Mouse (Mus musculus): ENCODE results near the gene Tedc2. TPM values are rescaled to one million over a fixed set of nuclear protein-coding genes. Genes with fewer than 3 reads are reported as not detected.
A peak's percentile ranks its signal among the peaks of the same experiment; 100 is the strongest.

Tedc2 gene
- polyA plus RNA-seq (2015; fragmentation: Nextera tagmentation; extraction: Ambion mirVana) = 11.8 and 12.8 TPM in 2 replicates

GRCm38 (mm10) chr17:24220435-24221411 lies at the start of gene Tedc2:
Gene Tedc2, minus strand, starts transcription at chr17:24220851.
- H3K9me3 ChIP-seq = no peaks in the 10 kb centered on the region
- WGBS = 6% methylated on average over 41 of the region's 41 CpGs
- peak within 1 kb of the TSS; percentile 85 for H3K9ac ChIP-seq
- no peaks in the 10 kb centered on the region for H3K27me3 ChIP-seq
- peak; percentile 94 for ATAC-seq (ENCODE audit: low FRiP score)
- H3K36me3 ChIP-seq = peaks cover 51% of the 10 kb centered on the region
- H3K4me2 ChIP-seq = peak within 1 kb of the TSS; percentile 95
- H3K27ac ChIP-seq = peak within 1 kb of the TSS; percentile 55
- H3K4me3 ChIP-seq = peak within 1 kb of the TSS; percentile 88
- peaks cover 18% of the 10 kb centered on the region for H3K4me1 ChIP-seq (replicated peaks)

GRCm38 (mm10) chr17:24267133-24267532 lies 46.5 kb upstream of the Tedc2 start:
- 91% methylated on average over 1 of the region's 1 CpGs for WGBS
- Histone ChIP-seq H3K36me3 (no peaks in the 10 kb centered on the region), H3K9ac (no peak overlapping the region), H3K4me3 (no peak overlapping the region), H3K4me2 (no peak overlapping the region), H3K9me3 (no peaks in the 10 kb centered on the region), H3K27me3 (no peaks in the 10 kb centered on the region), H3K27ac (no peak overlapping the region), H3K4me1 (replicated peaks) (no peaks in the 10 kb centered on the region)
- no peak for ATAC-seq (ENCODE audit: low FRiP score)

DNA sequence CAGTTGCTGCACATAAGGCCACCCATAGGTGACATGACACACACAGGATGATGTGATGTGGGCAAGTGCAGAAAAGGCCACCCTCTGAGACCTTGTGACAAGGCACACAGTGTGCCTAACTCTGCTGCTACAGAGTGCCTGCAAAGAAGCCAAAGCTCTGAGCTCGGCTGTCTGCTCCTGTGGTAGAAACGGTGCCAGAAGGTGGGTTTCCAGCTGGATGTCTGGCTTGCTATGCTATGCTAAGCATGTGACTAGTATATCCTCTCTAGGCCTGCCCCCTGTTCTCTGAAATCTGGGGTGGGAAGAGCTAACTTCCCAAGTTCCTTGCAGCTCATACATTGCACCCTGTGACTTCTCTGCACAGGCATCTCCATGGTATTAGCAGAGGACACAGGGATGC lies 44.1 kb upstream of the Tedc2 start:
- no peaks in the 10 kb centered on the region for H3K4me1 ChIP-seq (replicated peaks)
- no peaks in the 10 kb centered on the region for H3K9me3 ChIP-seq
- H3K4me2 ChIP-seq = no peak overlapping the region
- no peaks in the 10 kb centered on the region for H3K36me3 ChIP-seq
- no peak overlapping the region for H3K9ac ChIP-seq
- 87% methylated on average over 2 of the region's 2 CpGs for WGBS
- H3K4me3 ChIP-seq = no peak overlapping the region
- no peak for ATAC-seq (ENCODE audit: low FRiP score)
- H3K27me3 ChIP-seq = no peaks in the 10 kb centered on the region
- H3K27ac ChIP-seq = no peak overlapping the region

GRCm38 (mm10) chr17:24260516-24260915 lies 39.9 kb upstream of the Tedc2 start:
- Histone ChIP-seq H3K9ac (no peak overlapping the region), H3K36me3 (no peaks in the 10 kb centered on the region), H3K4me3 (no peak overlapping the region), H3K27ac (no peak overlapping the region), H3K9me3 (no peaks in the 10 kb centered on the region), H3K27me3 (no peaks in the 10 kb centered on the region), H3K4me2 (no peak overlapping the region), H3K4me1 (replicated peaks) (no peaks in the 10 kb centered on the region)
- 79% methylated on average over 4 of the region's 4 CpGs for WGBS
- ATAC-seq (ENCODE audit: low FRiP score) = no peak

GRCm38 (mm10) chr17:24259702-24260101 lies 39.1 kb upstream of the Tedc2 start:
- no peak overlapping the region for H3K4me3 ChIP-seq
- no peak overlapping the region for H3K4me2 ChIP-seq
- 83% methylated on average over 5 of the region's 5 CpGs for WGBS
- no peak for ATAC-seq (ENCODE audit: low FRiP score)
- no peak overlapping the region for H3K27ac ChIP-seq
- no peak overlapping the region for H3K9ac ChIP-seq
- H3K36me3 ChIP-seq = no peaks in the 10 kb centered on the region
- no peaks in the 10 kb centered on the region for H3K27me3 ChIP-seq
- no peaks in the 10 kb centered on the region for H3K4me1 ChIP-seq (replicated peaks)
- no peaks in the 10 kb centered on the region for H3K9me3 ChIP-seq

DNA sequence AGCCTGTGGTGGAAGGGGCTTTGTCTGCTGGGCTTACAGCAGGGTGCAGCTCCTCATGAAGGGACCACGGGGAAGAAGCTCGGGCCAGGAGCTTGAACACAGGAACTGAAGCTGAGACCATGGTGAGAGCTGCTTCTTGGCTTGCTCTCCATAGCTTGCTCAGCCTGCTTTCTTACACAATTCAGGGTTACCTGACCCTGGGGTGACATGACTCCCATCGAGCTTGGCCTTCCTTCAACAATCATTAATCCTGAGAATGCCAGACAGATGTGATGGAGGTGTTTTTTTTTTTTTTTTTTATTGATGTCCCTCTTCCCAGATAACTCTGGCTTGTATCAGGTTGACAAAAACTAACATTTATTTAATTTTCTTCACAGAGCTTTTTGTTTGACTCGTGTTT lies 38.3 kb upstream of the Tedc2 start:
- WGBS = 82% methylated on average over 4 of the region's 4 CpGs
- Histone ChIP-seq H3K9ac (no peak overlapping the region), H3K27me3 (no peaks in the 10 kb centered on the region), H3K4me2 (no peak overlapping the region), H3K36me3 (no peaks in the 10 kb centered on the region), H3K27ac (no peak overlapping the region), H3K4me1 (replicated peaks) (no peaks in the 10 kb centered on the region), H3K9me3 (no peaks in the 10 kb centered on the region), H3K4me3 (no peak overlapping the region)
- no peak for ATAC-seq (ENCODE audit: low FRiP score)

DNA sequence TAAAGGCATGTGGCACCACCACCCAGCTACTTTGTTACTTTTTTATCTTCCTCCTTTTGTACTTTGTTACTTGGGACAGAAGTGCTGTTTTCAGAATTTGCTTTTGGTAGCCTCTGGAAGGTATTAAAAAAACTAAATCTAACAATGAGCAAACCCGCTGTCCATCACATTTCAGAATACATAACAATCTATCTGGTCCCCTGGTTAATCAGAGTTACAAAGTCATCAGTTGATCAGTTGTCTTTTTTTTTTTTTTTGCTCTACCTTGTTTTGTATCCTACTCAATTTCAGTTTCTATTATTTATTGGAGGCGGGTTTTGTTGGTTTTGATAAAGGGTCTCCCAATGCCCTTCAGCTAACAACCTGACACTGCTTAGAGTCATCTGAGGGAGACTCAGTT lies 31.7 kb upstream of the Tedc2 start:
- peaks cover 7% of the 10 kb centered on the region for H3K36me3 ChIP-seq
- peaks cover 14% of the 10 kb centered on the region for H3K4me1 ChIP-seq (replicated peaks)
- H3K9me3 ChIP-seq = no peaks in the 10 kb centered on the region
- peak overlapping the region; percentile 80; the same call in 1 of the 2 replicates for H3K4me2 ChIP-seq
- H3K27ac ChIP-seq = no peak overlapping the region
- no peaks in the 10 kb centered on the region for H3K27me3 ChIP-seq
- ATAC-seq (ENCODE audit: low FRiP score) = no peak
- no peak overlapping the region for H3K9ac ChIP-seq
- 99% methylated on average over 2 of the region's 2 CpGs for WGBS
- peak overlapping the region; percentile 75; the same call in 1 of the 2 replicates for H3K4me3 ChIP-seq

DNA sequence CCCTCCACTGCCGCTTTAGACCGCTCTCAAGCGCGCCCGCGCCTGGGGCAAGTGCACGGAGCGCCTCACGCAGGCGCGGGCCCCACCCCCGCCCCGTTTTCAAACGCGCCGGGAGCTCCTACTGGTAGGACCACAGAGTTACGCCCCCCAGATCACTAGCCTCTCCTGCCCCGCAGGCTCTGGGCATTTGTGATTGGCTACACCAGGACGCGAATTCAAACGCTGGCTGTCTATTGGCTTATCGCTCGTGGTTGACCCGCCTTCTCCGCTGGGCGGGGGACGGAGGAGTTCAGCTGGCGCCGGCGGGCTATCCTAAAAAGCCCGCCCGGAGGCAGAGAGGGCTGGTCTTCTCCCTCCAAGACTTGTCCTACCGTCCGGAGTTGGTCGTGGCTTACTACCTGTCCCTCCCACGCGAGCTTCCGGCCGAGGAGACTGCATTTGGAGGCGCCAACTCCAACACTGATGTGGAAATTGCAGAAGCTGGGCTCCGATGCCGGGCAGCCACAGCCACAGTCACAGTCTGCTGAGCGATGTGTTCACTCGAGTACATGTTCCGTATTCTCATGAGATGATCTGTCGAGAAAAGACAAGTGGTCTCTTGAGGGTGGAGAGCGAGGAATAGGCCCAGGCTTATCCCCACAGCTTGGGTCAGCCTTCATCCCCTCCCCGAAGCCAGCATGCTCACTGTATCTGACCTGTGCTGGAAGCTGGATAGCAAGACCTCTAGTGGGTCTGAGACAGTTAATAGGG lies 30.8 kb upstream of the Tedc2 start, which contains the start of gene Ccnf:
Gene Ccnf, minus strand, starts transcription at position 165 of the 750 bp plus-strand sequence.
- Histone ChIP-seq H3K36me3 (peaks cover 7% of the 10 kb centered on the region), H3K4me2 (peak within 1 kb of the TSS; percentile 80), H3K9me3 (no peaks in the 10 kb centered on the region), H3K4me1 (replicated peaks) (peaks cover 14% of the 10 kb centered on the region), H3K9ac (peak within 1 kb of the TSS; percentile 82), H3K27ac (peak within 1 kb of the TSS; percentile 79), H3K27me3 (no peaks in the 10 kb centered on the region), H3K4me3 (peak within 1 kb of the TSS; percentile 75)
- peak; percentile 100 for ATAC-seq (ENCODE audit: low FRiP score)
- WGBS = under 1% methylated on average over 48 of the region's 48 CpGs

- no peaks in the 10 kb centered on the region for H3K9me3 ChIP-seq
- peak overlapping the region; percentile 75 for H3K4me3 ChIP-seq
- no peaks in the 10 kb centered on the region for H3K27me3 ChIP-seq
- peaks cover 14% of the 10 kb centered on the region for H3K4me1 ChIP-seq (replicated peaks)
- peak overlapping the region; percentile 80 for H3K4me2 ChIP-seq
- under 1% methylated on average over 32 of the region's 32 CpGs for WGBS
- H3K36me3 ChIP-seq = peaks cover 7% of the 10 kb centered on the region
- no peak for ATAC-seq (ENCODE audit: low FRiP score)
- H3K9ac ChIP-seq = peak overlapping the region; percentile 82
- H3K27ac ChIP-seq = peak overlapping the region; percentile 64; the same call in 1 of the 2 replicates
Measured at GRCm38 (mm10) chr17:24250988-24251319, 30.3 kb upstream of the Tedc2 start.

- no peaks in the 10 kb centered on the region for H3K27me3 ChIP-seq
- H3K4me1 ChIP-seq (replicated peaks) = peaks cover 14% of the 10 kb centered on the region
- H3K4me3 ChIP-seq = no peak overlapping the region
- H3K4me2 ChIP-seq = no peak overlapping the region
- WGBS = 95% methylated on average over 2 of the region's 2 CpGs
- H3K9me3 ChIP-seq = peaks cover 3% of the 10 kb centered on the region; the same call in 1 of the 2 replicates
- no peak overlapping the region for H3K27ac ChIP-seq
- H3K9ac ChIP-seq = no peak overlapping the region
- no peak for ATAC-seq (ENCODE audit: low FRiP score)
- peaks cover 24% of the 10 kb centered on the region for H3K36me3 ChIP-seq
Measured at GRCm38 (mm10) chr17:24248641-24249040, 28.0 kb upstream of the Tedc2 start.

GRCm38 (mm10) chr17:24244061-24244460 lies 23.4 kb upstream of the Tedc2 start:
- 99% methylated on average over 8 of the region's 8 CpGs for WGBS

DNA sequence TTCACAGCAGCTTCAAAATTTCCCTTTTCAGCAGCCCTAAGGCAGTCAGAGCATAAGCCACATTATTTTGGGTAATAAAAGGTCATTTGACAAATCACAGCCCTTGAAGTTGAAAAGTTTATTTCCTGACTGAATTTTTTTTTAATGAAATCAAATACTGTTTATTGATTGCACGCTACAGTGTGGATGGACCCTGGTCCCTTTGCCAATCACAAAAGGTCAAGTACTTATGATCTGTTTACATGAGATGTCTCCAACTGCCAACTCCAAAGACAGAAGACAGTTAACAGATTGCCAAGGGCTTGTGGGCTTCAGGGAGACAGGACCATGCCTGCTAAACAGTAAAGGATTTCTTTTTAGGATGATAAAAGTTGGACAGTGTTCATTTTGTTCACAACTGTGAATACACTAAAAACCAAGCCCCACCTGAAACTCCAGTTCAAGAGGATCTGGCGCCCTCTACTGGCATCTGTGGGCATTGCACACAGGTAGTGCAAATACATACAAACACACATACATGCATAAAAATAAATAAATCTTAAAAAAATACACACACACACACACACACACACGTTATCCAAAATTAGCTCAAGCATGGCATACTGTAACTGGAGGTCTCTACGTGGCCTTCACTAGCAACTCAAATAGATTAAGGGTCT lies 22.8 kb upstream of the Tedc2 start:
- Histone ChIP-seq H3K27me3 (no peaks in the 10 kb centered on the region), H3K4me1 (replicated peaks) (no peaks in the 10 kb centered on the region), H3K27ac (no peak overlapping the region), H3K9me3 (peaks cover 3% of the 10 kb centered on the region; the same call in 1 of the 2 replicates), H3K36me3 (peaks cover 68% of the 10 kb centered on the region), H3K4me3 (no peak overlapping the region), H3K9ac (no peak overlapping the region), H3K4me2 (no peak overlapping the region)
- 89% methylated on average over 4 of the region's 4 CpGs for WGBS
- no peak for ATAC-seq (ENCODE audit: low FRiP score)

More at GRCm38 (mm10) chr17:24244061-24244460, 23.4 kb upstream of the Tedc2 start:
- H3K4me2 ChIP-seq = no peak overlapping the region
- ATAC-seq (ENCODE audit: low FRiP score) = no peak
- peaks cover 3% of the 10 kb centered on the region; the same call in 1 of the 2 replicates for H3K9me3 ChIP-seq
- no peaks in the 10 kb centered on the region for H3K4me1 ChIP-seq (replicated peaks)
- no peak overlapping the region for H3K27ac ChIP-seq
- no peak overlapping the region for H3K9ac ChIP-seq
- H3K4me3 ChIP-seq = no peak overlapping the region
- H3K27me3 ChIP-seq = no peaks in the 10 kb centered on the region
- peaks cover 64% of the 10 kb centered on the region for H3K36me3 ChIP-seq
